Mouse (Mus musculus) fat pad, adult 2 months (tissue): ENCODE measurements around the gene Abca12.

ENCODE experiments used
- DNase-seq: peaks from one replicate; pipeline ENCODE4 v3.0.0-alpha.2; 2011; ENCODE audit warnings: low read depth, low spot score; ENCODE audit errors: extremely low read depth

The Abca12 gene

GRCm38 (mm10) chr1:71196191-71196590 lies 218.5 kb downstream of the Abca12 start:
- DNase-seq, result no peak

GRCm38 (mm10) chr1:71195333-71195732 lies 219.4 kb downstream of the Abca12 start:
- DNase-seq, result no peak

GRCm38 (mm10) chr1:71193931-71194330 lies 220.8 kb downstream of the Abca12 start:
- DNase-seq, result no peak
